Mouse (Mus musculus) skeletal muscle tissue, adult 2 months (tissue): ENCODE results near the gene Wbp11.

Experiments
- DNase-seq: peaks from one replicate; pipeline ENCODE4 v3.0.0-alpha.2; 2012; ENCODE audit warnings: low read depth, low spot score

The Wbp11 gene

DNA sequence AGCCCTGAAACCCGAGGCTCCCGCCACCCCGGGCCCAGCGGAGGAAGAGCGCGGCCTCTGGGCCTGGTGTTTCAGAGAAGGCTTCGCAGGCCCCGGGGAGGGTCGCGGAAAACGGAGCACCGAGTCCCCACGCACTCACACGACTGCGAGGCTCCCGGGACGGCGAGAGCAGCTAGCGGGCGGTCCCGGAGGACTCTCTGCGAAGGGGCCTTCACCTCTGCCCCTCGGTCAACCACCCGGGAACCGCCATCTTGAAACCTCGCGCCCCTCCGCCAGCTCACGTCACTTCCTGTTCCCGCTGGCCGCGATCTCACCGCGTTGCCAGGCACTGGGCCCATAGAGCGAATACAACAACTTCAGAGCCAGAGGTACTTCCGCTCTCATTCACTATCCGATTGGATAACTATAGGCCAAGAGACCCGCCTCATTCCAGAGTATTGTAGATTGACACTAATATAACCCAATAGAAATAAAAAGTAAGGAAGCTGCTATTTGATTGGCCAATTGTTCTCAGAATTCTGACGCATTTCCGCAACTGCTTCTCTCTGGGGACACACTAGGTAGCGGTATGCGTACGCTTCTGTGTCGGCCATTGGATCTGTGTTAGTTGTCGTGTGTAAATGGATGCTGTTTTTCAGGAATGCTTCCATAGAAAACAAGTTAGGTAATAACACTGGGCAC lies at the start of gene Wbp11:
TSS of gene Wbp11 (minus strand) at position 353 of the 681 bp plus-strand sequence.
- DNase-seq: peak; percentile 99

DNA sequence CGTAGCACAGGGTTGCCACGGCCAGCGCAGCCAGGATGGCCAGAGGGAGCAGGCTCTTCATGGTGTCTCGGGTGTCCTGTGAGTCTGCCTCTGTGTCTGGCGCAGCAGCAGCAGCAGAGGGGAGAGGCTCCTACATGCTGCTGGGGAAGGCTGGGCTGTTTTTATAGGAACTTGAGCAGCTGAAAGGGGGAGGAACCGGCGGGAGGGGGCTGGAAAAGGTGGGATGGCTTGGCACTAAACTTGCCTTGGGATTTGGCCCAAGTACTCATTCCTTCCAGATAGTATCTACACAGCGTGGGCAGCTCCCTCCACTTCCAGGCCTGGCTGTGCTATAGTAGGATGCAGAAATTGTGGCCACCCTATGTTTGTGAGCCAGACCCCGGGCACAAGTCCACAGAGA lies 47.6 kb upstream of the Wbp11 start, which contains the start of gene Mgp:
TSS of gene Mgp (minus strand) at position 154 of the 400 bp plus-strand sequence.
- DNase-seq: peak; percentile 56

DNA sequence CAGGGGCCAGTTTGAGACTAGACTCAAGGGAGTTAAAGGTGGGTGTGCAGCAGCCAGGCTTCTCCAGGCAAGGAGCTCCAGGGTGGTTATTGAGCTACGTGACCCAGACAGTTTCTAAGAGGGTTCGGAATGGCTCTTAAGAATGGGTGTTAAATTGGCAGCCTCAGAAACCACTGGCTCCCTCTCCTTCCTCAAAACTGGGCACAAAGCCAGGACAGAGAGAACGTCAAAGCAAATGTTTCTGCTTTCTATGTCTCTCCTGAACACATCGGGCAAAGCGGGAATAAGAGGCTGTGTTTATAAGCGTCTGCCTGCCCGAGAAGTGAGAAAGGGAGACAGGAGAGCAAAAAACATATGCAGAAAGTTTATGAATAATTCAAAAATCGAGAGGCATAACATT lies 46.6 kb upstream of the Wbp11 start:
- no peak for DNase-seq

- no peak for DNase-seq
Measured at GRCm38 (mm10) chr6:136868921-136869320, 40.9 kb upstream of the Wbp11 start.

GRCm38 (mm10) chr6:136866150-136866549 lies 38.1 kb upstream of the Wbp11 start:
- DNase-seq: no peak

DNA sequence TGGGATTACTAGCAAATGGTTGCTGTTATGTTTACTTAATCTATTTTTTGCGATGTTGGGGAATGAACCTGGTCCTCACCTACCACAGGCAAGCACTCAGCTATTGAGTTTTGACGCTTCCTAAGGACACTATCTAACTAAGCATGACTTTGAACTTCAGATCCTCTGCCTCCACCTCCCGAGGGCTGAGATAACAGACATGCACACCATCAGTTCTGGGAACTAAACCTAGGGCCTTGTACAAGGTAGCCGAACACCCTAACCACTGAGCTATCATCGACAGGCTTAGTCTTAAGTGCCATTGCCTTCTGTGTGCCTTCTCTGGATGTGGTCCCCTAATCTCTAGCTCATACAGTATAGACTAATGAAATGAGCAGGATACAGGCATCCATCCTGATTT lies 37.3 kb upstream of the Wbp11 start:
- DNase-seq: no peak

GRCm38 (mm10) chr6:136861020-136861419 lies 33.0 kb upstream of the Wbp11 start:
- no peak for DNase-seq

DNA sequence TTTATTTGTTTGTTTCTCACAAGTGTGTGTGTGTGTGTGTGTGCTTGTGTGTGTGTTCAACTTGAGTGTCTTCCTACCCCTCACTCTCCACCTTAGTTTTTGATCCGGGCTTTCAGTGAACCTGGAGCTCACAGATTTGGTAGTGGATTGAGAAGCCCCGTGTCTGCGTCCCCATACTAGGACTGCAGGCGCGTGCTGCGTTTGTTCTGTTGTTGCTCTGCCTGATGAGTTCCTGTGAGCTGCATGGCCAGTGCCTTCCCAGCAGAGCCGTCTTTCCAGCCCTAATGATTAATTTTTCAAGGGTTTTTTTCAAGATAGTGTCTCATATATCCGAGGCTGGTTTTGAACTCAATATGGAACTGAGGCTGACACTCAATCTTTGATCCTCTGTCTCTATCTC lies 30.4 kb upstream of the Wbp11 start:
- no peak for DNase-seq

DNA sequence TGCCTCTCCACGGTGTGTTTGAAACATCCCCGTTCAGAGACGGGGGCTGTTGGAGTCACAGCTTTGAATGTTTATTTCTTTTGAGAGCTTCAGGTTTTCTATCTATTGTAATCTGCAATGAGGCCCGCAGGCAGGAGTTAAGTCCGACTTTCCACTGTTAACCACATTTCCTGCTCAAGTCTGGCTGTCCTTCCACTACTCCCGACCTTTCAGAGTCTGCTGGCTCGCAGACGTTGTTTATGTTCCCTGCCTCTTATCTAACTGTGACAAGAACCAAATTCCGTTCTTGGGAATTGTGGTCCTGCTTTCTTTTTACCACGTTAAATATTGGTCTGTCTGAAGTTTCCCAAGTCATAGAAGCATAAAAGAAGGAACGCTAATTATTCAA lies 29.8 kb upstream of the Wbp11 start:
- no peak for DNase-seq

- no peak for DNase-seq
Measured at GRCm38 (mm10) chr6:136857186-136857872, 29.3 kb upstream of the Wbp11 start, which contains the start of gene Art4. Gene Art4 (minus strand): TSS chr6:136857733.

GRCm38 (mm10) chr6:136856071-136856636 lies 28.1 kb upstream of the Wbp11 start:
- no peak for DNase-seq

GRCm38 (mm10) chr6:136855183-136855582 lies 27.1 kb upstream of the Wbp11 start:
- no peak for DNase-seq

DNA sequence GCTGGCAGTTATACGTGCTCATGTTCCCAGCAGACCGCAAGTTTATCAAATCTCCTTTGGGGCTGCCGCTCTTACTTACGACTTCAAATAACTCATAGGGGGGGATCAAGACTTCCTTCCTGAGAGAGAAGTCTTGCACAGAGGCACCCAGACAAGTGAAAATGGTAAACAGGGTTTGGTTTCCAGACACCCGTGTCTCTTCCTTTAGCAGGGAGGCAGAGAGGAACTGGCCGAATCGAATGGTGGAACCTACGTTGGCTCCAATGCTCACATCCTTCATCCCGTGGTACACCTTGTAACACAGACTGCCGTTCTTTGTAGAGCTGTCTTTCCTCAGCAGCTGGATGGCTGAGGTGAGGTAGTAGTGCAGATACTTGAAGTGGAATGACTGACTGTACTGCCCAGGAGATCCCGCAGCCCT lies 26.3 kb upstream of the Wbp11 start:
- no peak for DNase-seq

GRCm38 (mm10) chr6:136852762-136853161 lies 24.7 kb upstream of the Wbp11 start:
- no peak for DNase-seq

DNA sequence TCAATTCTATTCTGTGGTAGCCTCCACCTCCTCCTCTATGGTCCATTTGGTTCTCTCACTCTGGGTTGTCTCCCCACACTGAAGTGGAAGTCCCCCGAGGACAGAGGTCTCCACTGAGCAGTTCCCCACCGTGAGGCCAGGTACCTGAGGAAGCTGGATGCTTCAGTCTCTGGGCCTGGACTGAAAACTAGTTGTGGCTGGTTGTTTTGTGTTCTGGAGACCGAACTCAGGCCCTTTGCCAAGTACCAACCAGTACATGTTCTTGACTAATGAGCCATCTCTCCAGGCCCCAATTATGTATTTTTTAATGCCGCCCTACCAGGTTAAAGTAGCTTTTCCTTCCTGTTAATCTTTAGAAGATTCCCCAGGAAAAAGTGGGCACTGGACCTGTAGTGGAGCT lies 24.3 kb upstream of the Wbp11 start:
- DNase-seq: no peak

- no peak for DNase-seq
Measured at GRCm38 (mm10) chr6:136850267-136850666, 22.2 kb upstream of the Wbp11 start.

GRCm38 (mm10) chr6:136848971-136849370 lies 20.9 kb upstream of the Wbp11 start:
- DNase-seq: no peak

DNA sequence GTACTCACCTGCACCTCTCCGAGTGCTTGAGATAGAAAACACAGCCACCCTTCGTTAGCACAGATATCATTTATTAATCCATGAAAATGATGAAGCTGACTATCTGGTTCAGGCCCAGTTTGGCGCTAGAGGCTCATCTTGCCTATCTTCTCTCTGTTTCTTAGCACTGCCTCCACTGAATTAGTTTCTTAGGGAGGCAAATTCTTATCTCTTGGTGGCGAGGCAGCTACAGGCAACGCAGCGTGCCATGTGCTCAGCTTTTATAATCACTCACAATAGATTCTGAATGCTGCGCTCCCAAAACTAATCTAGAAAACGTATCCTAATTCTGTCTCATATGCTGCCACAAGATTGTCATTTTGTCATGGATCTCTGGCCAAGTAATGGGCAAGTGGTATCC lies 20.4 kb upstream of the Wbp11 start:
- DNase-seq: no peak

GRCm38 (mm10) chr6:136847790-136848189 lies 19.8 kb upstream of the Wbp11 start:
- DNase-seq: no peak

DNA sequence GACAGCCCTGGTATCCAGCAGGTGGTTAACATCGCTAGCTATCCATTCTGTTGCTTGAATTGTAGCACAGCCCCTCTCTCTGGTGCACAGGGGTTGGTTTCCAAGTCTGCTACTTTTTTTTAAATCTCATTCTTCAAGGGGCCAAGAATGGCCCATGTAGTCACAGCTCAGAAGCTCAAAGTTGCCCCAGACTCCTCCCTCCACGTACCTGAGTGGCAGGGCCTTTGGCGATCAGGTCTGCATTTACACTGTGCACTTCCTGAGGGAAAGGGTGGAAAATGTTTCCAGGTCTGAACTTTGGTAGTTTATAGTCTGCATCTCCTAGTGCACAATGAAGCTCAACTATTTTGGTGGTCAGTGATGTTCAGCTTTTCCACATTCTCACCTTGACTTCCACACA lies 19.2 kb upstream of the Wbp11 start:
- DNase-seq: no peak

- DNase-seq: no peak
Measured at GRCm38 (mm10) chr6:136845706-136846480, 17.9 kb upstream of the Wbp11 start.

GRCm38 (mm10) chr6:136844903-136845302 lies 16.9 kb upstream of the Wbp11 start:
- no peak for DNase-seq
